Mouse (Mus musculus): ENCODE data around the gene Tbpl2. TPM values are rescaled to one million over a fixed set of nuclear protein-coding genes. Genes with fewer than 3 reads are reported as not detected.

The Tbpl2 gene
- polyA plus RNA-seq (2015; fragmentation: Nextera tagmentation; extraction: Ambion mirVana) = not detected in 2 replicates

DNA sequence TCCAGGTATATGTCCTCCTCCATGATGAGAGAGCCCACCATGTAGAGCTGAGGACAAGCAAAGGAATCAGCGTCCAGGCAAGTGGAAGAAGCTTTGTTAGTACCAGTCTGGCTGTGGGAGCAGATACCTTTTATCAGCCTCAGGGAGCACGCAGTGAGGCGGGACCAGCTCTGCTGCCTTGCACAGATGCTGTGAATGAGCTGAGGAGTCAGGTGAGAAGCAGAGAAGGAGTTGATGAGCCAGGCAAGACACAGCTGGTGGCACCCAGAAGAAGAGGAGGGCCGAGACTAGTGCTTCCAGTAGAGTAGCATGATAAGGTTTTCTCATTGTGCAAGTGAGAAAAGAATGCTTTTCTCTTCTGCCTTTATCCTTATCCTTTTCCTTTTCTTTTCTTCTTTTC, at the start of gene Tbpl2:
Gene Tbpl2 (minus strand): TSS at position 101 of the 400 bp plus-strand sequence.
- Histone ChIP-seq H3K9ac (ENCODE audit: low read length) (no peak within 1 kb of the TSS), H3K4me2 (ENCODE audit: low read depth, low read length) (no peak within 1 kb of the TSS), H3K27ac (ENCODE audit: low read length) (no peak within 1 kb of the TSS), H3K36me3 (ENCODE audit: control insufficient read depth, insufficient read depth) (no peaks in the 10 kb centered on the region), H3K9me3 (replicated peaks; ENCODE audit: control insufficient read depth, low read length) (no peaks in the 10 kb centered on the region), H3K27me3 (ENCODE audit: control insufficient read depth, insufficient read depth, low read length) (no peaks in the 10 kb centered on the region), H3K4me1 (ENCODE audit: control insufficient read depth, insufficient read depth, low read length) (no peaks in the 10 kb centered on the region), H3K4me3 (ENCODE audit: low read length) (no peak within 1 kb of the TSS)
- no peak for ATAC-seq (replicated peaks; ENCODE audit: extremely low read depth, insufficient read depth, low FRiP score)
- WGBS = 64% methylated on average over 4 of the region's 4 CpGs

DNA sequence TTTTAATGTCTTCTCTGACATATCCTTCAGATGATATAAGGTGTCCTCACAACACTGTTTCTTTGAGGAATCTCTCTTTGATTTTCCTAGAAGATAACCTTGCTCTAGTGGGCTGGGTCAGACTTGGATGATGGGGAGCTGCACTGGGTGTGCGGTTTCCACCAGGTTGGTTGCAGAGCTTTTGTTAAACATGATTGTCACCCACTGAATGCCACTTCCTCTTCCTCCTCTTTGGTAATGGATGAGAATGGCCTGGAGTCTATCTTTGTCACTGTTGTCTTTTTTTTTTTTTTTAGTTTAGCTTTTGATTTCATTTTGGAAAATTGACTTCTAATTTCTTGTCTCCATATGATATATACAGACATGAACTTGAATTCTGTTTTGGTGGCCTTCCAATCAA, 38.0 kb upstream of the Tbpl2 start:
- H3K9ac ChIP-seq (ENCODE audit: low read length) = no peak overlapping the region
- H3K4me1 ChIP-seq (ENCODE audit: control insufficient read depth, insufficient read depth, low read length) = no peaks in the 10 kb centered on the region
- no peak overlapping the region for H3K4me3 ChIP-seq (ENCODE audit: low read length)
- no peak for ATAC-seq (replicated peaks; ENCODE audit: extremely low read depth, insufficient read depth, low FRiP score)
- H3K27ac ChIP-seq (ENCODE audit: low read length) = no peak overlapping the region
- peaks cover 2% of the 10 kb centered on the region; the same call in 1 of the 2 replicates for H3K9me3 ChIP-seq (replicated peaks; ENCODE audit: control insufficient read depth, low read length)
- H3K27me3 ChIP-seq (ENCODE audit: control insufficient read depth, insufficient read depth, low read length) = no peaks in the 10 kb centered on the region
- WGBS = 74% methylated on average over 1 of the region's 1 CpGs
- H3K36me3 ChIP-seq (ENCODE audit: control insufficient read depth, insufficient read depth) = no peaks in the 10 kb centered on the region
- no peak overlapping the region for H3K4me2 ChIP-seq (ENCODE audit: low read depth, low read length)

DNA sequence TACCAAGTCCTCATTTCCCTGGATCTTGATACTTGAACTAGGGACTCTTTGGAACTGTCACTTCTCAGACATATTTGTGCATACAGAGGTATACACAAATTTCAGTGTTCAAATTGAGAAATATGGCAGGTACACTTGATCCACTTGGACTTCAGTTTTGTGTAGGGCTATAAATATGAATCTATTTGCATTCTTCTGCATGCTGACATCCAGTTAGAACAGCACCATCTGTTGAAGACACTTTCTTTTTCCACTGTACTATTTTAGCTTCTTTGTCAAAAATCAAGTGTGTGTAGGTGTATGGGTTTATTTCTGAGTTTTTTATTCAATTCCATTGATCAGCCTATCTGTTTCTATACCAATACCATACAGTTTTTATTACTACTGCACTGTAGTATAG, 12.7 kb upstream of the Tbpl2 start:
- no peak overlapping the region for H3K4me2 ChIP-seq (ENCODE audit: low read depth, low read length)
- H3K4me1 ChIP-seq (ENCODE audit: control insufficient read depth, insufficient read depth, low read length) = no peaks in the 10 kb centered on the region
- H3K36me3 ChIP-seq (ENCODE audit: control insufficient read depth, insufficient read depth) = no peaks in the 10 kb centered on the region
- H3K27ac ChIP-seq (ENCODE audit: low read length) = no peak overlapping the region
- H3K4me3 ChIP-seq (ENCODE audit: low read length) = no peak overlapping the region
- no peaks in the 10 kb centered on the region for H3K9me3 ChIP-seq (replicated peaks; ENCODE audit: control insufficient read depth, low read length)
- no peak overlapping the region for H3K9ac ChIP-seq (ENCODE audit: low read length)
- H3K27me3 ChIP-seq (ENCODE audit: control insufficient read depth, insufficient read depth, low read length) = no peaks in the 10 kb centered on the region
- ATAC-seq (replicated peaks; ENCODE audit: extremely low read depth, insufficient read depth, low FRiP score) = no peak

DNA sequence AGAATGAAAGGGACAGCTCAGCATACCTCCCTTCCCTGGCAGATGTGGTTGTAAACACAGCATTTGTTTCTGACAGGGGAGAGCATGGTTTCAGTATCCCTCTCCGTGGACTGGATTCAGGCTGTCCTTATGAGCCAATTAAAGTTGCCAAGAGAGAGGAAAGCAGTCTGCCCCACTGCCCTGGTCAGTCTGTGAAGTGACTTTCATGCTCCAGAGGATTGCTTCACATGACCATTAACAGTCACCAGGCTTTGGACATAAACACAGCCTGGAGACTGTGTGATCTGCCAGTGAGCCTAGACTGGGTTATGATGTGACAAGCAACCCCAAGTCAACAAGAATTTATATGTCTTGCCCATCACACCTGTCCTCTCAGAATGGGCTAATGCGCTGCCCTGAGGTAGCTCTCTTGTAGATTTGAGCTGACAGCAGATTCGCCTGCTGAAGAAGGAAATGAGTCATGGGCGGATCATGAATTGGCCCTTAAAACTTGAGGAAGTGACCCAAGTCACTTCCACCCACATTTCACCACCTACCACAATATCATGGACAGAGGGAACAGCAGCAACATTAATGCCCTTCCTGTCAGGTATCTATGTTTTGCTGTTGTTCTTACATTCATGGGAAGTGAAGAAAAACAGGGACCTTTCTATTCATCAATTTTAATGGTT, 7.4 kb upstream of the Tbpl2 start:
- H3K27me3 ChIP-seq (ENCODE audit: control insufficient read depth, insufficient read depth, low read length) = no peaks in the 10 kb centered on the region
- H3K4me1 ChIP-seq (ENCODE audit: control insufficient read depth, insufficient read depth, low read length) = no peaks in the 10 kb centered on the region
- no peak overlapping the region for H3K9ac ChIP-seq (ENCODE audit: low read length)
- ATAC-seq (replicated peaks; ENCODE audit: extremely low read depth, insufficient read depth, low FRiP score) = no peak
- no peak overlapping the region for H3K4me2 ChIP-seq (ENCODE audit: low read depth, low read length)
- H3K4me3 ChIP-seq (ENCODE audit: low read length) = no peak overlapping the region
- no peak overlapping the region for H3K27ac ChIP-seq (ENCODE audit: low read length)
- no peaks in the 10 kb centered on the region for H3K9me3 ChIP-seq (replicated peaks; ENCODE audit: control insufficient read depth, low read length)
- 58% methylated on average over 4 of the region's 4 CpGs for WGBS
- no peaks in the 10 kb centered on the region for H3K36me3 ChIP-seq (ENCODE audit: control insufficient read depth, insufficient read depth)

GRCm38 (mm10) chr2:24090921-24091320, 5.5 kb downstream of the Tbpl2 start:
- H3K9me3 ChIP-seq (replicated peaks; ENCODE audit: control insufficient read depth, low read length) = no peaks in the 10 kb centered on the region
- no peaks in the 10 kb centered on the region for H3K4me1 ChIP-seq (ENCODE audit: control insufficient read depth, insufficient read depth, low read length)
- H3K4me2 ChIP-seq (ENCODE audit: low read depth, low read length) = no peak overlapping the region
- H3K4me3 ChIP-seq (ENCODE audit: low read length) = no peak overlapping the region
- no peak for ATAC-seq (replicated peaks; ENCODE audit: extremely low read depth, insufficient read depth, low FRiP score)
- H3K27ac ChIP-seq (ENCODE audit: low read length) = no peak overlapping the region
- 74% methylated on average over 1 of the region's 1 CpGs for WGBS
- no peaks in the 10 kb centered on the region for H3K27me3 ChIP-seq (ENCODE audit: control insufficient read depth, insufficient read depth, low read length)
- no peak overlapping the region for H3K9ac ChIP-seq (ENCODE audit: low read length)
- no peaks in the 10 kb centered on the region for H3K36me3 ChIP-seq (ENCODE audit: control insufficient read depth, insufficient read depth)

DNA sequence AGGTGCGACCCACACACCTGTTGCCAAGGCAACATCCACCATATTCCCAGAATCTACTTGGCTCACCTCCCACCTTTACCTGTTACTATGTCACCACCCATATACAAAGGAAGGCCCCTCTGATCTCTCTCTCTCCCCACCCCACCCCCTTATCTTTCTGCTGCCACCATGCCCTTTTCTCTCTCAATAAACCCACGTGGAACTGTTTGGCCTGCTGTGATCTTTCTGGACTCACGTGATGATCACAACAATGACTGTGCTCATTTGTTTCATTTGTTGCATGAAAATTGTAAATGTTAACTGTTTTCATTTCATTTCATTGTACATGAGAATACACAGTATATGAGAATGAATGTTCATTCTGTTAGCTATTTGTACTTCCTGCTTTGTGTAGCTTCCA, 45.9 kb downstream of the Tbpl2 start:
- no peaks in the 10 kb centered on the region for H3K36me3 ChIP-seq (ENCODE audit: control insufficient read depth, insufficient read depth)
- 83% methylated on average over 3 of the region's 3 CpGs for WGBS
- no peaks in the 10 kb centered on the region for H3K4me1 ChIP-seq (ENCODE audit: control insufficient read depth, insufficient read depth, low read length)
- ATAC-seq (replicated peaks; ENCODE audit: extremely low read depth, insufficient read depth, low FRiP score) = no peak
- H3K27me3 ChIP-seq (ENCODE audit: control insufficient read depth, insufficient read depth, low read length) = no peaks in the 10 kb centered on the region
- H3K9ac ChIP-seq (ENCODE audit: low read length) = no peak overlapping the region
- H3K27ac ChIP-seq (ENCODE audit: low read length) = no peak overlapping the region
- no peak overlapping the region for H3K4me2 ChIP-seq (ENCODE audit: low read depth, low read length)
- no peaks in the 10 kb centered on the region for H3K9me3 ChIP-seq (replicated peaks; ENCODE audit: control insufficient read depth, low read length)
- H3K4me3 ChIP-seq (ENCODE audit: low read length) = no peak overlapping the region

GRCm38 (mm10) chr2:24049344-24049990, 46.9 kb downstream of the Tbpl2 start, which contains the start of gene Hnmt:
Gene Hnmt (minus strand): TSS chr2:24049394.
- 36% methylated on average over 7 of the region's 7 CpGs for WGBS
- H3K36me3 ChIP-seq (ENCODE audit: control insufficient read depth, insufficient read depth) = no peaks in the 10 kb centered on the region
- no peaks in the 10 kb centered on the region for H3K4me1 ChIP-seq (ENCODE audit: control insufficient read depth, insufficient read depth, low read length)
- H3K9ac ChIP-seq (ENCODE audit: low read length) = peak within 1 kb of the TSS; percentile 64
- no peaks in the 10 kb centered on the region for H3K27me3 ChIP-seq (ENCODE audit: control insufficient read depth, insufficient read depth, low read length)
- no peaks in the 10 kb centered on the region for H3K9me3 ChIP-seq (replicated peaks; ENCODE audit: control insufficient read depth, low read length)
- 0 out of 2 replicates have a peak within 1 kb of the TSS, but pooled peaks have one; percentile 5 for H3K27ac ChIP-seq (ENCODE audit: low read length)
- H3K4me2 ChIP-seq (ENCODE audit: low read depth, low read length) = peak within 1 kb of the TSS; percentile 65
- no peak for ATAC-seq (replicated peaks; ENCODE audit: extremely low read depth, insufficient read depth, low FRiP score)
- peak within 1 kb of the TSS; percentile 47 for H3K4me3 ChIP-seq (ENCODE audit: low read length)

- ATAC-seq (replicated peaks; ENCODE audit: extremely low read depth, insufficient read depth, low FRiP score) = peak; percentile 37; the same call in 1 of the 2 replicates
- Histone ChIP-seq H3K9ac (ENCODE audit: low read length) (peak overlapping the region; percentile 64), H3K9me3 (replicated peaks; ENCODE audit: control insufficient read depth, low read length) (no peaks in the 10 kb centered on the region), H3K27ac (ENCODE audit: low read length) (0 out of 2 replicates have a peak overlapping the region, but pooled peaks have one; percentile 5), H3K27me3 (ENCODE audit: control insufficient read depth, insufficient read depth, low read length) (no peaks in the 10 kb centered on the region), H3K4me2 (ENCODE audit: low read depth, low read length) (peak overlapping the region; percentile 65), H3K4me1 (ENCODE audit: control insufficient read depth, insufficient read depth, low read length) (no peaks in the 10 kb centered on the region), H3K36me3 (ENCODE audit: control insufficient read depth, insufficient read depth) (no peaks in the 10 kb centered on the region), H3K4me3 (ENCODE audit: low read length) (peak overlapping the region; percentile 47)
- WGBS = 13% methylated on average over 16 of the region's 16 CpGs
These were observed 47.8 kb downstream of the Tbpl2 start for GRCm38 (mm10) chr2:24048480-24049097.

Data from heart, embryonic 16.5 days (tissue).